Comparison of ENCODE assay signal across 14 mouse cellular contexts in the genomic region with DNA sequence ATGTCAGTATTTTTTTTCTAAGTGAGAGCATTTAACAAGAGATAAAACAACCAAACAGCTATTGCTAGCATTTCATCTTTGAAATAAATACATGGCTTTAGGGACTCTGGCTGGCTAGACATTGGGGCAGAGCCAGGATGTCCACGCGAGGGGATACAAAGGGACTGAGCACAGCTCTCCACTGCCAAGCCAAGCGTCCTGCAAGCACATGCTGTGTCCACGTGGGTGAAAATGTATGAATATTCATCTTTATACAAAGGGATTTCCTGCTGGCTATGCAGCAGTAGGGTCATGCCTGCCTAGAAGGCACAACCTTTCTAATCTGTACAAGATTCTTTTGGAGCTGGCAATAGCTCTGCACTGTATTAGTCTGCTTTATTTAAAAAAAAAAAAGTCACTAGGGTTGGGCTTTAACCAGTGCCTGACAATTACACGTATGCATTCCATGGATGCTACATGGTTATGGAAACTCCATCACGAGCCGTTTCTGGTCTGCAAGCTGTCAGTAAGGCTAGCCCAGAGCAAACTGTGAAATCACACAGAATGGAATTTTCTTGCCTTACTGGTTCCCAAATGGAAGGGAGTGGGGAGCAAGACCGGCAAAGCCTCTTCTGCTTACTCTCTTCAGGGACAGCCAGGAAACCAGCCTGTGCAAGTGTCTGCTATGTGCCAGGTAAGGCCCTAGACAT. TPM values are rescaled to one million over a fixed set of nuclear protein-coding genes. Genes with fewer than 3 reads are reported as not detected.
A peak's percentile ranks its signal among the peaks of the same experiment; 100 is the strongest.
DNase-seq lines count a peak whose midpoint lies in the region; ATAC-seq and TF ChIP-seq lines count a peak whose summit lies in the region.
"Had no signal": no experiment of that assay in that cellular context is flagged by ENCODE, and none has a peak within 500 bp of the region (broad histone marks: within the 10 kb centered on the region; RNA-seq: fewer than 3 reads in every experiment).

No protein-coding gene starts in this region.

- no peak overlapping the region for H3K4me2 ChIP-seq in embryonic facial prominence, embryonic 13.5 days
- no peak overlapping the region for H3K4me2 ChIP-seq in hindbrain, embryonic 12.5 days (replicated peaks)
- no peak overlapping the region for H3K4me2 ChIP-seq in midbrain, postnatal 0 days (ENCODE audit: low read depth, low read length, poor library complexity, severe bottlenecking)
- H3K4me2 ChIP-seq: limb, embryonic 13.5 days had no signal

- peaks cover 26% of the 10 kb centered on the region for H3K4me1 ChIP-seq in embryonic facial prominence, embryonic 13.5 days
- H3K4me1 ChIP-seq in hindbrain, embryonic 12.5 days = peaks cover 19% of the 10 kb centered on the region
- H3K4me1 ChIP-seq in midbrain, postnatal 0 days (ENCODE audit: insufficient read depth, low read length) = peaks cover 10% of the 10 kb centered on the region; the same call in 1 of the 2 replicates
- no peaks in the 10 kb centered on the region for H3K4me1 ChIP-seq in heart, adult 2 months (ENCODE audit: control insufficient read depth, insufficient read depth, low read length)

- no peaks in the 10 kb centered on the region for H3K9me3 ChIP-seq in embryonic facial prominence, embryonic 13.5 days
- H3K9me3 ChIP-seq in hindbrain, embryonic 12.5 days (replicated peaks) = no peaks in the 10 kb centered on the region
- H3K9me3 ChIP-seq in midbrain, postnatal 0 days (ENCODE audit: low read length) = no peaks in the 10 kb centered on the region
- H3K9me3 ChIP-seq: limb, embryonic 13.5 days had no signal

- 38% methylated on average over 8 of the region's 8 CpGs for WGBS in embryonic facial prominence, embryonic 13.5 days
- WGBS in hindbrain, embryonic 12.5 days = 35% methylated on average over 8 of the region's 8 CpGs
- 15% methylated on average over 8 of the region's 8 CpGs for WGBS in midbrain, postnatal 0 days
- WGBS in heart, adult 2 months = 44% methylated on average over 8 of the region's 8 CpGs

- TF ChIP-seq POLR2A in heart, adult 2 months (IDR thresholded peaks at IDR 0.05; ENCODE audit: insufficient read depth, low read depth, low read length) = no peak

- intact Hi-C loops in heart, adult 2 months (cut with DNase I) = no loop called here
- intact Hi-C loops in heart, postnatal 25 days (cut with DNase I) = no loop called here

- H3K27me3 ChIP-seq in embryonic facial prominence, embryonic 13.5 days = no peaks in the 10 kb centered on the region
- H3K27me3 ChIP-seq in hindbrain, embryonic 12.5 days = no peaks in the 10 kb centered on the region
- H3K27me3 ChIP-seq in midbrain, postnatal 0 days (ENCODE audit: insufficient read depth, low read length) = no peaks in the 10 kb centered on the region
- H3K27me3 ChIP-seq in heart, adult 2 months (ENCODE audit: control insufficient read depth, insufficient read depth, low read length) = peaks cover 1% of the 10 kb centered on the region; the same call in 1 of the 2 replicates

- no peaks in the 10 kb centered on the region for H3K36me3 ChIP-seq in embryonic facial prominence, embryonic 13.5 days
- no peaks in the 10 kb centered on the region for H3K36me3 ChIP-seq in hindbrain, embryonic 12.5 days
- no peaks in the 10 kb centered on the region for H3K36me3 ChIP-seq in midbrain, postnatal 0 days (ENCODE audit: insufficient read depth, low read length)
- no peaks in the 10 kb centered on the region for H3K36me3 ChIP-seq in heart, adult 2 months (ENCODE audit: control insufficient read depth, insufficient read depth, low read length)
- H3K36me3 ChIP-seq: G1E; limb, embryonic 13.5 days had no signal

- no peak for TF ChIP-seq CTCF in midbrain, postnatal 0 days (IDR thresholded peaks at IDR 0.05)
- TF ChIP-seq CTCF in heart, adult 2 months (IDR thresholded peaks at IDR 0.05) = no peak

- no peaks in the 10 kb centered on the region for H3K79me2 ChIP-seq in heart, adult 2 months (replicated peaks; ENCODE audit: control insufficient read depth, insufficient read depth, low read length)

- no peak for ATAC-seq in embryonic facial prominence, embryonic 13.5 days (ENCODE audit: insufficient number of reproducible peaks, insufficient read depth, low FRiP score, low TSS enrichment, low read depth)
- ATAC-seq in hindbrain, embryonic 12.5 days (ENCODE audit: low FRiP score) = peak; percentile 55; the same call in 1 of the 2 replicates
- ATAC-seq in midbrain, postnatal 0 days (ENCODE audit: low FRiP score) = peak; percentile 70

- H3K27ac ChIP-seq in embryonic facial prominence, embryonic 13.5 days = peak overlapping the region; percentile 22; the same call in 1 of the 2 replicates
- no peak overlapping the region for H3K27ac ChIP-seq in hindbrain, embryonic 12.5 days
- H3K27ac ChIP-seq in midbrain, postnatal 0 days (ENCODE audit: low read depth, low read length) = no peak overlapping the region; the same call in 1 of the 2 replicates
- no peak overlapping the region for H3K27ac ChIP-seq in heart, adult 2 months
- H3K27ac ChIP-seq: limb, embryonic 13.5 days had no signal

- no peak overlapping the region for H3K4me3 ChIP-seq in embryonic facial prominence, embryonic 13.5 days
- no peak overlapping the region for H3K4me3 ChIP-seq in hindbrain, embryonic 12.5 days
- H3K4me3 ChIP-seq in midbrain, postnatal 0 days (ENCODE audit: low read depth, low read length) = no peak overlapping the region
- H3K4me3 ChIP-seq in heart, adult 2 months = no peak overlapping the region
- H3K4me3 ChIP-seq: erythroblast, embryonic 14.5 days; limb, embryonic 13.5 days had no signal

- H3K9ac ChIP-seq in embryonic facial prominence, embryonic 13.5 days = no peak overlapping the region
- H3K9ac ChIP-seq in hindbrain, embryonic 12.5 days = no peak overlapping the region
- no peak overlapping the region for H3K9ac ChIP-seq in midbrain, postnatal 0 days (replicated peaks; ENCODE audit: low read length, poor library complexity, severe bottlenecking)
- H3K9ac ChIP-seq in heart, adult 2 months (ENCODE audit: low read depth, low read length) = no peak overlapping the region
- H3K9ac ChIP-seq: limb, embryonic 13.5 days had no signal

- no peak for TF ChIP-seq EP300 in heart, adult 2 months (IDR thresholded peaks at IDR 0.05; ENCODE audit: insufficient read depth, low read depth, low read length)

- DNase-seq in layer of hippocampus, postnatal 10 days (ENCODE audit: low spot score in 2 of 2) = peak; percentile 22 to 38
- no peak for DNase-seq in layer of hippocampus, postnatal 36 days
- DNase-seq in midbrain, postnatal 0 days (ENCODE audit: low spot score) = peak; percentile 73
- DNase-seq in heart, adult 2 months = no peak
- DNase-seq in heart, postnatal 25 days (ENCODE audit: low spot score) = no peak
- DNase-seq: adrenal gland, adult 8-10 months; heart, adult 11 months; kidney, postnatal 10 days; lung, postnatal 4 days had no signal

RNA-seq across cellular contexts. Expression of gene Rcn1, which starts 17.7 kb away (rescaled TPM):
- total RNA-seq in layer of hippocampus, postnatal 10 days (2021) = 10 to 100 TPM; 32.1 to 35.2 TPM
- 10 to 100 TPM; 15.4 to 17.1 TPM for total RNA-seq in layer of hippocampus, postnatal 36 days (2021)
- polyA plus RNA-seq in embryonic facial prominence, embryonic 13.5 days (2015; fragmentation: Nextera tagmentation; extraction: Ambion mirVana) = 223 and 238 TPM in 2 replicates
- 143 and 150 TPM in 2 replicates for polyA plus RNA-seq in hindbrain, embryonic 12.5 days (2016; fragmentation: Nextera tagmentation; extraction: Ambion mirVana)
- total RNA-seq in midbrain, postnatal 0 days (2014; rRNA removed) = 31.0 and 36.5 TPM in 2 replicates
- 56.1 and 58.3 TPM in 2 replicates for polyA plus RNA-seq in midbrain, postnatal 0 days (2015; fragmentation: Nextera tagmentation; extraction: Ambion mirVana)
- 10 to 100 TPM; 20.7 to 21.4 TPM for total RNA-seq in heart, adult 2 months (2021)
- 6.9 and 14.5 TPM in 2 replicates for polyA plus RNA-seq in heart, adult 2 months (2012; rRNA removed)
- total RNA-seq in heart, postnatal 25 days (2021) = 10 to 100 TPM; 24.7 to 24.8 TPM

Comparison
In these comparisons a context has a peak if more than half of its experiments do, and no peak if none do; other contexts are left out.
1. DNase-seq: peak in layer of hippocampus, postnatal 10 days (2 of 2) and midbrain, postnatal 0 days (single experiment); none in layer of hippocampus, postnatal 36 days (0 of 2), heart, adult 2 months (0 of 2) and heart, postnatal 25 days (single experiment).